Mouse (Mus musculus) liver, embryonic 11.5 days (tissue): ENCODE data around the gene Paqr4. TPM values are rescaled to one million over a fixed set of nuclear protein-coding genes. Genes with fewer than 3 reads are reported as not detected.
A peak's percentile ranks its signal among the peaks of the same experiment; 100 is the strongest.

Experiments used
- ATAC-seq: fragments of 200-750 bp; cut with Nextera tagmentation; replicated peaks from 2 replicates; pipeline ENCODE4 v1.8.0; 2017; ENCODE audit warnings: moderate number of reproducible peaks, mild to moderate bottlenecking, moderate TSS enrichment, moderate library complexity; ENCODE audit not compliant: low FRiP score
- DNase-seq: peaks from one replicate; pipeline ENCODE4 v3.0.0-alpha.2; 2017; ENCODE audit warnings: low spot score
- H3K27ac ChIP-seq: fragments of 300-500 bp; sonication (generic); 2 replicates; pipeline ENCODE4 v1.5.1; 2014; ENCODE audit warnings: mild to moderate bottlenecking, low read depth, low read length, control low read depth
- H3K27me3 ChIP-seq: fragments of 300-500 bp; sonication (generic); replicated peaks from 2 replicates; pipeline ENCODE4 v1.6.1; 2014; ENCODE audit warnings: low read length, mixed read lengths; ENCODE audit not compliant: control insufficient read depth, insufficient read depth
- H3K36me3 ChIP-seq: fragments of 300-500 bp; sonication (generic); 2 replicates; pipeline ENCODE4 v1.6.1; 2014; ENCODE audit warnings: mild to moderate bottlenecking, low read length, moderate library complexity, mixed read lengths; ENCODE audit not compliant: control insufficient read depth, insufficient read depth
- H3K4me1 ChIP-seq: fragments of 300-500 bp; sonication (generic); replicated peaks from 2 replicates; pipeline ENCODE4 v1.6.1; 2014; ENCODE audit warnings: low read length, mixed read lengths; ENCODE audit not compliant: control insufficient read depth, insufficient read depth
- H3K4me2 ChIP-seq: fragments of 300-500 bp; sonication (generic); 2 replicates; pipeline ENCODE4 v1.6.1; 2014; ENCODE audit warnings: mild to moderate bottlenecking, control low read depth, moderate library complexity
- H3K4me3 ChIP-seq: fragments of 300-500 bp; sonication (generic); 2 replicates; pipeline ENCODE4 v1.5.1; 2014; ENCODE audit warnings: low read depth, low read length, control low read depth
- H3K9ac ChIP-seq: fragments of 300-500 bp; sonication (generic); 2 replicates; pipeline ENCODE4 v1.6.1; 2014; ENCODE audit warnings: low read depth, low read length, control low read depth
- H3K9me3 ChIP-seq: fragments of 300-500 bp; sonication (generic); 2 replicates; pipeline ENCODE4 v1.6.1; 2016; ENCODE audit warnings: low read length, inconsistent platforms, mixed read lengths; ENCODE audit not compliant: control insufficient read depth
- WGBS: fragments of 180-500 bp; shearing (Covaris S2); extraction: QIAGEN DNeasy Blood & Tissue Kit; methylation state at CpG from one replicate; pipeline ENCODE4 v1.1.7; 2014; 5-methylcytosine and 5-hydroxymethylcytosine counted together
- polyA plus RNA-seq: library from polyadenylated mRNA; unstranded; fragments of >200 nt; fragmentation: Nextera tagmentation; extraction: Ambion mirVana; gene quantifications from 2 replicates; pipeline ENCODE4 v1.2.1, GENCODE M21; 2014

Paqr4 gene
- 10.4 and 11.4 TPM in 2 replicates for polyA plus RNA-seq

GRCm38 (mm10) chr17:23740598-23741021 is at the start of gene Paqr4:
Gene Paqr4 (minus strand): TSS chr17:23740867.
- Histone ChIP-seq H3K36me3 (peaks cover 3% of the 10 kb centered on the region; the same call in 1 of the 2 replicates), H3K4me1 (peaks cover 24% of the 10 kb centered on the region)

DNA sequence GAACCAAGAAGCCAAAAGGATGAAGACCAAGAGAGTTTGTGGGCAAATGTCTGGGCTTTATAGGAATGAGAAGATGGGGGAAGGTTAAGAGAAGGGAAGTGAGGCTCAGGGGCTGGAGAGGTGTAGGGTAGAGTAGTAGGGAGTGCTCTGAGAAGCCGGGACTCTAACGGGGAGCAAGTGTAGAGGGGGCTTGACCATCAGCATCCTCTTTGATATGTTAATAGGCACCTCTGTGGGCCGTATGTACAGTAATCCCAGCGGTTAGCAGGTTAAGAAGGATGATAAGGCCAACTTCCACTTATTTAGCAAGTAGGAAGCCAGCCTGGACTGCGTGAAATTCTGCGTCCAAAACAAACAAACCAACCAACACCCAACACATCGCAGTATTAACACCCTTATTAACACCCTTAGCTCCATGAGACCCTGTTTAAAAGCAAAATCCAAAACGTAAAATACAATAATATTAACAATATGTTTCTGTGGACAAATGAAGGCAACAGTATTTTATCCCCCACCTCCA is 49.1 kb upstream of the Paqr4 start:
- H3K36me3 ChIP-seq, result no peaks in the 10 kb centered on the region
- no peak; the same call in 1 of the 2 replicates for ATAC-seq
- H3K4me1 ChIP-seq, result peaks cover 13% of the 10 kb centered on the region
- no peaks in the 10 kb centered on the region for H3K9me3 ChIP-seq
- peak overlapping the region; percentile 91 for H3K9ac ChIP-seq
- WGBS, result 17% methylated on average over 8 of the region's 8 CpGs
- DNase-seq, result no peak
- H3K27ac ChIP-seq, result peak overlapping the region; percentile 74
- H3K4me3 ChIP-seq, result peak overlapping the region; percentile 55
- H3K27me3 ChIP-seq, result no peaks in the 10 kb centered on the region
- peak overlapping the region; percentile 91 for H3K4me2 ChIP-seq

More at GRCm38 (mm10) chr17:23740598-23741021, at the start of gene Paqr4:
- 5% methylated on average over 13 of the region's 13 CpGs for WGBS
- no peak within 1 kb of the TSS; the same call in 1 of the 2 replicates for H3K27ac ChIP-seq
- ATAC-seq (peak; percentile 80), DNase-seq (no peak)
- no peaks in the 10 kb centered on the region for H3K9me3 ChIP-seq
- peak within 1 kb of the TSS; percentile 70 for H3K9ac ChIP-seq
- peaks cover 74% of the 10 kb centered on the region for H3K27me3 ChIP-seq
- peak within 1 kb of the TSS; percentile 70 for H3K4me3 ChIP-seq
- peak within 1 kb of the TSS; percentile 100 for H3K4me2 ChIP-seq

- ATAC-seq (no peak), DNase-seq (no peak)
- H3K9ac ChIP-seq, result no peak overlapping the region
- peaks cover 13% of the 10 kb centered on the region for H3K4me1 ChIP-seq
- H3K36me3 ChIP-seq, result no peaks in the 10 kb centered on the region
- H3K9me3 ChIP-seq, result no peaks in the 10 kb centered on the region
- H3K4me2 ChIP-seq, result no peak overlapping the region
- 72% methylated on average over 4 of the region's 4 CpGs for WGBS
- no peak overlapping the region for H3K4me3 ChIP-seq
- no peak overlapping the region for H3K27ac ChIP-seq
- H3K27me3 ChIP-seq, result no peaks in the 10 kb centered on the region
Observed at GRCm38 (mm10) chr17:23788973-23789372, 48.3 kb upstream of the Paqr4 start.

DNA sequence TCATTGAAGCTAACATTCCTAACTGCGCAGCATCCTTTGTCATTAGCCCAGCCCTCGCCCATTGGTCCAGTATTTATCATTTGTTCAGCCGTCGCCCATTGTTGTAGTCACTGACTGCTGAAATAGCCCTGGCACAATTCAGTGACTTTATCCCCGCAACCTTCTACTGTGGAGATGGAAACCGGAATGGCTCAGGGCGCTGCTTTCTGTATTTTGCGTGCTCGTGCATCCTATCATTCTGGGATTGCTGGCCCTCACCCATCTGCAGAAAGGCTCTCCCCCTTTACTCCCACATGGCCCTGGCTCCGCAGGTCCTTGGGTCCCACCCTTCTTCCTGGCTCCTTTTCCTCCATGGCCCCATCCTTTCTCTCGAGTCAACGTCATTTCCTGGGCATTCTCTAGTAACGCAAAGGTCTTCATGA is 45.9 kb upstream of the Paqr4 start:
- no peaks in the 10 kb centered on the region for H3K9me3 ChIP-seq
- no peak for DNase-seq
- ATAC-seq, result no peak
- H3K27me3 ChIP-seq, result no peaks in the 10 kb centered on the region
- H3K36me3 ChIP-seq, result no peaks in the 10 kb centered on the region
- WGBS, result 32% methylated on average over 13 of the region's 13 CpGs
- H3K4me3 ChIP-seq, result peak overlapping the region; percentile 60
- no peak overlapping the region for H3K27ac ChIP-seq
- no peak overlapping the region for H3K9ac ChIP-seq
- peak overlapping the region; percentile 97 for H3K4me2 ChIP-seq
- H3K4me1 ChIP-seq, result peaks cover 13% of the 10 kb centered on the region

DNA sequence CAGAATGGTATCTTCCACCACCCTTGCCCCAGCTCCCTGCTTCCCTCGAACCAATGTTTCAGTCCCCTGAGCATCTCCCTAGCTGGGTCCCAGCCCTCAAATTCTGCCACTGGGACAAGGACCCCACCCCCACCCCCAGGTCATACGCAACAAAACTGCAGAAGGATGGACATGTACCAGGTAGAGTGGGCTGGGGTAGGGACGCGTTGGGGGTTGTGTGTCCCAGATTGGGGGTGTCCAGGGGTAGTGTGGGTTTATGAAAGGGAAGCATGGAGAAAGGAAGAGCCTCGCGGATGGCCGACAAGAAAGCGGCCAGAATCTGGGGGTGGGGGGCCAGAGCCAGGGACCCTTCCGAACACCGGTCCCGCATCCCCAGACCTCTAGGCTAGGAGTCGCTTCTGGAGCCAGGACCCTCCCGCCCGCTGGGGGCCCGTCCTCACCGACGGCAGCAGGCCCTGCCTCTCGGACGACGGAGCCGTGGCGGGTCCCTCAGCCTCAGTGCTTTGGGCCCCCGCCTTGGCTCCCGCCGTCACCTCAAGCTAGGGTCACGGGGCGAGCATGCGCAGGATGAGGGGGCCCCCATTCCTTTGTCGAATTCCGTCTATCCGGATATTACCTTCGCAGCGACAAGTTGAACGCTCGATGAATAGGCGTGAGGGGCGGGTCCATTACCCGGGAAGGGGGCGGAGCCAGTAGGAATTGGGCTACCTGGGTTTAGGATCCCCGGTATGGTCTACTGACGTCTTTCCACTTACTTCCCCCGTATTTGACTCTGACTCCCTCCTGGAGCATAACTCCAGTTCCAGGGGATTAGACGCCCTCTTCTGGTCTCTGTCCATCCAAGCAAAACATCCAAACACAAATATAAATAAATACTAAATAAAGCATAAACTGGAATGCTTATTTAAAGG is 45.1 kb upstream of the Paqr4 start, which contains the start of gene Flywch2:
Gene Flywch2, minus strand, starts transcription at position 521 of the 911 bp plus-strand sequence.
- ATAC-seq, result peak; percentile 61
- H3K27ac ChIP-seq, result no peak within 1 kb of the TSS
- H3K36me3 ChIP-seq, result no peaks in the 10 kb centered on the region
- WGBS, result 4% methylated on average over 43 of the region's 43 CpGs
- peak within 1 kb of the TSS; percentile 97 for H3K4me2 ChIP-seq
- H3K4me1 ChIP-seq, result peaks cover 10% of the 10 kb centered on the region
- H3K27me3 ChIP-seq, result no peaks in the 10 kb centered on the region
- peak within 1 kb of the TSS; percentile 60 for H3K4me3 ChIP-seq
- peak within 1 kb of the TSS; percentile 70 for H3K9ac ChIP-seq
- H3K9me3 ChIP-seq, result no peaks in the 10 kb centered on the region
- DNase-seq, result peak; percentile 69

DNA sequence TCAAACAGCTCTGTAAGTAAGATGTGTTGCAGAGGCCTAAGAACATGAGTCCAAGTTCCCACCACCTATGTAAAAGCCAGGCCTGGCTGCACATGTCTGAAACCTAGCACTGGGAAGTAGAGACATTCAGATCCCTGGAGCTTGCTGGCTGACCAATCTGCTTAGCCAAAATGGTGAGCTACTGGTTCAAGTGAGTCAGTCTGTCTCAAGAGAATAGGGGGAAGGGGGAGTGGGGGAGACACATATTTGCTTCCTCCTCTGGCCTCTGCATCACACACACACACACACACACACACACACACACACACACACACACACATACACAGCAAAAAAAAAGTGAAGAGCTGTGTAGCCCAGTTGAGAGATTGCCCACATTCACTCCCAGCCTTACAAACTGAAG is 42.7 kb upstream of the Paqr4 start:
- ATAC-seq (no peak), DNase-seq (no peak)
- no peaks in the 10 kb centered on the region for H3K27me3 ChIP-seq
- no peak overlapping the region for H3K27ac ChIP-seq
- H3K4me3 ChIP-seq, result no peak overlapping the region
- H3K9ac ChIP-seq, result no peak overlapping the region
- H3K9me3 ChIP-seq, result no peaks in the 10 kb centered on the region
- no peaks in the 10 kb centered on the region for H3K4me1 ChIP-seq
- H3K36me3 ChIP-seq, result no peaks in the 10 kb centered on the region
- H3K4me2 ChIP-seq, result no peak overlapping the region

DNA sequence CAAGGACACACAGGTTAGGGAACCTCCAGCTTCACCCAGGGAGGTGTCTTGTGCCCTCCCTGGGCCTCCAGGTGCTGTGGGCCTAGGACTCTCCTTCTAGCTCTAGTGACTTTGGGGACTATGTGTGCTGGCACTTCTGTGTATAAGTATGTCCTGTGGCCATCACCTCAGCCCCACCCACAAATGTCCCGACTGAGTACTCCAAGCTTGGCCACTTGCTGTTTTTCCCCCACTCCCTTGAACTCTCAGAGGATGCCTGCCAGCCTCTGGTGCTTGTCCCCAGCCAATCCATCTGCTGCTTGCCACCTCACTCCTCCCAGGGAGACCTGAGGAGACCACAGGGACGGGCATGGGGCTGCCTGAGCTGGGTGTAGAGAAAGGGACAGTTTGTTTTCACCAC is 37.8 kb upstream of the Paqr4 start:
- no peaks in the 10 kb centered on the region for H3K36me3 ChIP-seq
- H3K4me3 ChIP-seq, result no peak overlapping the region
- H3K9ac ChIP-seq, result no peak overlapping the region
- DNase-seq (no peak), ATAC-seq (no peak)
- 48% methylated on average over 2 of the region's 2 CpGs for WGBS
- no peaks in the 10 kb centered on the region for H3K27me3 ChIP-seq
- H3K4me2 ChIP-seq, result no peak overlapping the region
- H3K4me1 ChIP-seq, result no peaks in the 10 kb centered on the region
- H3K27ac ChIP-seq, result no peak overlapping the region
- H3K9me3 ChIP-seq, result no peaks in the 10 kb centered on the region

DNA sequence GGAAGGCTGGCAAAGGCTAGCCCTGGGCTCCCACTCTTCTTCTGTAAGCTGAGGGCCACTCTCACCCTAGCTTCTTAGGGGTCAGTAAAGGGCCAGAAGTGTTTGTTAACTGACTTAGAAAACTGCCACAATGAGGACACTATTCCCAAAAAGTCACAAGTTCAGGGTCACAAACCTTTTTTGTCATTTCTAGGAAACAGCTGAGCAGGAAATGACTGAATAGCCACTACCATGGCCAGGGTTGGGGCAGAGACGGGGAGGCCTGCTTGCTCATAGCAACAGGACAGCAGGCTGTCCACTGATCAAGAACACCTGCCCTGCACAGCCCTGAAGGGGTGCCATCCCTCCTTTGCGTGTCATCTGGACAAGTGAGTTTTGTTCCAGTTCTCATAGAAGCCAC is 36.5 kb upstream of the Paqr4 start:
- H3K4me1 ChIP-seq, result no peaks in the 10 kb centered on the region
- 73% methylated on average over 2 of the region's 2 CpGs for WGBS
- DNase-seq (no peak), ATAC-seq (no peak)
- H3K36me3 ChIP-seq, result no peaks in the 10 kb centered on the region
- H3K9ac ChIP-seq, result no peak overlapping the region
- H3K27ac ChIP-seq, result no peak overlapping the region
- H3K4me3 ChIP-seq, result no peak overlapping the region
- no peaks in the 10 kb centered on the region for H3K9me3 ChIP-seq
- H3K27me3 ChIP-seq, result no peaks in the 10 kb centered on the region
- no peak overlapping the region for H3K4me2 ChIP-seq
